Mouse (Mus musculus) kidney, postnatal 14 days (tissue): ENCODE results near the gene Ccdc24.

Source experiments
- DNase-seq: peaks from one replicate; pipeline ENCODE4 v3.0.0; 2022; ENCODE audit warnings: mixed read lengths

The Ccdc24 gene

DNA sequence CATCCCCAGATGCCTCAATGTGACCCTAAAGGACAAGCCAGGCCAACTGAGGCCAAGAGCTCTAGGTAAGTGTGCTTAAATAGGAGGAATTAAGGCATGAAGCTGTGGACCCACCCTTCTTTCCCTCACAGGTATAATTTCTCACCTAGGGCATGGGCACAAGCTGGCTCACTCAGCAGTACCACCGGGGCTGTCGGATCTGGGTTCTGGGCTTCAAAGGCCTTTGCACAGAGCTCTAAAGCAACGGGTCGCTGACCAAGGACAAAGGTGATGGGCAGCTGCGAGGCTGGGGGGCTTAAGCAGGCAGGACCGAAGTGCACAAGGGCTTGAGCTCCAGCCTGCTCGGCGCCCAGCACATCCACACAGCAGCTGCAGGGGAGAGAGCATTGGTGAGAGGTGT is 18.4 kb upstream of the Ccdc24 start:
- no peak for DNase-seq

DNA sequence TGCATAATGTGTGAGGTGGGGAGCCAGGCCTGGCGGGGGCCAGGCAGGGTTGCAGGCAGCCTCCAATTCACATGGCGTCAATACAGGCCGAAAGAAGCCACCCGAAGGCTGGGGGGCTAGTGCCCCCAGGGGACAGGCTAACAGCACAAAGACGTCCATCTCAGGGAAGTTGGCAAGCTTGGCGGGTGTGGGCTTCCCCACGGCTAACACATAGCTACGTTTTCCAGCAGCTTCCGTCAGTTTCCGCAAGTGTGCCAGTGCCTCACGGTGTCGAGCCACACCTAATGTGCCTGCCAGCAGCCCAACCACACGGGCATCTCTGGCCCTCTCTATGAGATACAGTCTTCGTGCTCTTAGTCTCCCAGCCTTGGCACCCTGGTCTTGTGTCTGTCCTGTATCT is 17.7 kb upstream of the Ccdc24 start:
- no peak for DNase-seq

DNA sequence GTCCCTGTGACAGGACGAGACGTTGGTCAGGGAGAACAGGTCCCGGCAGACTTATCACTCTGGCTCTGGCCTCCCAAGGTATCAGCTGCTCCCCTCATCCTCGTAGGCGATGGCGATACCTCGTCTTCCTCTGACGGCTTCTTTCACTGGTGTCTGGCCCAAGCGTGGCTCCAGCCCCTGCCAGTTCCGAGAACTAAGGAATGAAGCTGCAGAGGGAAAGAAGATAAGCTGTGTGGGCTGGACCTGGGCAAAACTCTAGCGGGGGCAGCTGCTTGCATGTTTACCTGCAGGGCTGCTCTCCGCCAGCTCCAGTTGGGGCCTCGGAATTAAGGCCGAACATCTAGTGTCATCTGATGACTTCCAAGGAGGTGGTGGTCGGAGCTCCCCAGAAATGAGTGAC is 17.1 kb upstream of the Ccdc24 start:
- no peak for DNase-seq

DNA sequence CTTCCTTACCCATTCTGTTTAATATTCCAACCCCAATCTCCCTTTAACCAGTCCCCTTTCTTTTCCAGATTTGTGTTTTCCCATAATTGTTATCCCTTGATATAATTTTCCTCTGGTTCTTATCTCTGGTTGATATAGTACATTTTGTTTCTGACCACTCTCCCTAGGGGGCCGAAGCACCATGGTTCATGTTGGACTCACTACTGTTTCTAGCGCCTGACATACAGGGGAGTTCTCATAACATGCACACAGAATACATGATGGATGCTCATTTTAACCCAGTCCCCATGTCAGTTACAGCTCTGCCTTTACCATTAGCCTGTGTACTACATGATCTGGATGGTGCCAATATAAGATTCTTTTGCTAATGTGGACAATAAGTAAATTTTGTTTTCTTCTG is 15.6 kb upstream of the Ccdc24 start:
- DNase-seq: no peak

DNA sequence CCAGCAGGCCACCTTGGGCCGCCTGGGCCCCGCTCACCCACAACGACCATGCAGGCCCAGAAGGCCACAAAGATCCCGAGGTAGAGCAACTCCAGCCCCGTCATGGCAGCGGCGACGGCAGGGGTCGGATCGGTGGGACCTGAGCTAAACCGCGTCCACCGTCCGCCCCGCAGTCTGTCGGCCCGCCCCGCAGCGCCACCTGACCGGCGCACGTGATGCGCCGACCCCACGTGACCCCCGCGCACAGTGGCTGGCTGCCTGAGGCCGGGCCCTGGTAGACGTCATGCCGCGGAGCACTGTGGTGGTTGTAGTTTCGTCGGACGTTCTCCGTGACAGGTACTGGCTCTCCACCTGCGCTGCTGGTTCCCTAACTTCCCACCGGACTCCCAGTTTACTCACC is 14.8 kb upstream of the Ccdc24 start, which contains the start of gene Atp6v0b:
Gene Atp6v0b (minus strand): TSS at position 201 of the 400 bp plus-strand sequence.
- DNase-seq: peak; percentile 97

DNA sequence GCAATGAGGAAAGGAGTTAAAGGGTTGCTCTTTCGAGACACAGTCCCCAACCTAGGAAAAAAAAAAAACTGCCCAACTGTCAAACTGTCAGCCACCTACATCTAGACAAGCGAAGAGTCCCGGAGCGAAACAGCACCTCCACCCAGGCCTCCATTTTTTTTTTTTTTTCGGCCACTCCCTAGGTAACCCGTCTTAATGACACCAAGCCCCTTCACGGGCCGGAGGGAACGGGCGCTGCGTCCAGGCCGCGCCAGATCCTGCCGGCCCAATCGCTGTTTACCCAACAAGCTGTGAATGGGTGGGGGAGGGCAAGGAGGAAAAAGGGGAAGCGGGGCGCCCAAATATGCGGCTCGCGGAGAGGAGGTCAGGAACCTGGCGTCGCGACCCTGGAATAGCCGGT is 14.3 kb upstream of the Ccdc24 start:
- no peak for DNase-seq

DNA sequence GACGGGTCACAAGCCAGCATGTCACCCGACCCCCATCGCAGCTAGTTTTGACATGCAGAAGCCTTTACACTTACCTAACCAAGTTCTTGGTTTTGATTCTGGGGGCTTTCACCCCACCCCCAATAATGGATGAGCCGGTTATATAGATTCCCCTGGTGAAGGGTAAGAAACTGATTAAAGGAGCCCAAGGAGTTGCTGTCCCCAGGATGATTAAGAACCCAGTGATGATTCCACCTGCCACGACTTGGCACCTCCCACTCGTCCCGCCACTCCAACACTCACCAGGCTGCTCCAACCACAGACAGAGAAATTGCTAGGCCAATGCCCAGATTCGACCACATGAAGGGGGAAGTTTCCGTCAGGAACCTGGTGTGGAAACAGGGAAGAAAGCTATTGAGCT is 13.6 kb upstream of the Ccdc24 start:
- DNase-seq: no peak

DNA sequence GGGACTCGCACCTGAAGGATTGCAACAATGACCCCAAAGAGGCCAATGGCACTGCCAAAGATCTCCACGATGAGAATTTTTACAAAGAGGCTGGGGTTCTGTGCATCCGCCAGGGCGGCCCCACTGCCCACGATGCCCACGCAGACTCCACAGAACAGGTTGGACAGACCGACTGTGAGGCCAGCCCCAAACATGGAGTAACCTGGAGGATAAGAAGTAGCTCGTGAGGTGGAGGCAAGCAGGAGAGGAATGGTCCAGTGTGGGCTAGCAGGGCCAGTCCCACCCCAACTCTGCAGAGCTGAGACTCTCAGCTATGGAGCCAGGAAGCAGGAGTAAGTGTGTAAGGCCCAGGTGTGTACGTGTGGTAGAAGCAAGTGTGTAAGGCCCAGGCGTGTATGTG is 12.7 kb upstream of the Ccdc24 start:
- no peak for DNase-seq

DNA sequence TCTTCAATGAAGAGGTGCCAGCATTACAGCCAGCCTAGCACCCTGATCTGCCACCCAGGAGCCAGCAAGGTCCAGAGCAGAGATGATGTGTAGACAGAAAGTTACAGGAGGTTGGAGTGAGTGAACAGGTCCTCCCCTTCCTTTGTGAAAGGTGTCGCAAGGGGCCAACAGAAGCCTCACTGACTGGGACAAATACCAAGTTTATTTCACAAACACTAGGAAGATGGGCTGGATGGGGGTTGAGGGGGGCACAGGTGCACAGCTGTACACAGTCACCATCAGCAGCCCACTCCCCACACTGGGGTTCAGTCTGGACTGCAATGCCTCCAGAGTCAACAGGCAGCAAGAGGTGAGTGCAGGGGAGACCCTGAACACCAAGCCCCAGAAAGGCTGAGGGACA is 11.8 kb upstream of the Ccdc24 start:
- no peak for DNase-seq

DNA sequence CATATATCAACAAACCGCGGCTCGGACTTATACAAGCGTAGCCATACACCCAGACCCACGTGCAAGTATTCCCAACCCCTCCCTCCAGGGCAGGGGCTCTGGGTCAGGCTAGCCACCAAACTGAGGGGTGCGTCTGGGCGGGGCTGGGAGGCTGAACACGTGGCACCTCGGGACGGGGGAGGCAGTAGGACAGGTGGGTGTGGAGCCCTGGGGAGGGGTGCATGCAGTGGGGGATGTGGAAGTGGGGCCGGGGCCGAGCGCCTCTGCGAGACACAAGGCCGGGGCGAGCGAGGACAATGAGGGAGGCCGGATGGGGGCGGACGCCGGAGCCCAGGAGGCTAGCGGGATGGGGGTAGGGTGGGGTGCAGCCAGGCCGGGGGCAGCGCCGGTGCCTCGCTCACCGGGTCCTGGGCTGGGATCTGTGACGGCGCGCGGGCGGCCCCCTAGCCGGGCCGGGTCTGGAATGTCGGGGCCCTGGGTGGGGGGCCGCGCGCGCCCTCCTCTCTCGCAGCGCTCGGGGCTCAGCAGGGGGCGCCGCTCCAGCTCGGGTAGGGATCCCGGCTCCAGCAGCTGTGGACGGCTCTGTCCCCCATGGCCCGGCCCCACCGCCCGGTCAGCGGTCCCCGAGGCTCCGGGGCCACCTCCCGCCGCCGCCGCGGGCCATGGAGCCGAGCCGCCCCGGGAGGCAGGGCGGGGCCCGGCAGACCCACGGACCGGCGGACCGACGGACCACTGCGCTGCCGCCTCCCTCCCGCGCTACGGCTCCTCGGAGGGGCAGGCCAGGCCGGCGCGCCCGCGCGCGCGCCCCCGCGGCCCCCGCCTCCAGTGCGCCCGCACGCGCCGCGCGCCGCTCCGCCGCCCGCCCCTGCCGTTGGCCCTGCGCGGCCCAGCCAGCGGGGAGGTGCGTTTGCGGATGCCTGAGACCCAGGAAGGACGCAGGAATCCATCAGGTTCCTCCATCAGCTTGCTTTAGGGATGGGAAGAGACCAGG is 10.6 kb upstream of the Ccdc24 start, which contains the start of gene B4galt2:
Gene B4galt2 (minus strand): TSS at position 787 of the 991 bp plus-strand sequence.
- peak; percentile 68 for DNase-seq

DNA sequence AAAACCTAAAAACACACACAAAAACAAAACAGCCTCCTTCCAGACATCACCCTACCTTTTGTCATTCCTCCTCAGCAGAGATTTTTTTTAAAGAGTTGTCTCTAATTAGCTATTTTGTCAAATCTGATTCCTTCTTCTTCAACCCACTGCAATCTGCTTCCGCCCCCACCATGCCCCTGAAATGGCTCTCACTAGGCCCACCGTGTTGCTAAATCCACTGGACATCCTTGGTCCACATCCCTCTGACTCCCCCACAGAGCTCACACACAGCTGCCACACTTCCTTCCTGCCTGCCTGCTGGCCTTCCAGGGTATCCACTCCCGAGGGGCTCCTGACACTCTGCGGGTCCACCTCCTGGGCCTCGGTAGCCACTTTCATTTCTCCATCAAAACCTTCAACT is 6.3 kb upstream of the Ccdc24 start:
- no peak for DNase-seq

DNA sequence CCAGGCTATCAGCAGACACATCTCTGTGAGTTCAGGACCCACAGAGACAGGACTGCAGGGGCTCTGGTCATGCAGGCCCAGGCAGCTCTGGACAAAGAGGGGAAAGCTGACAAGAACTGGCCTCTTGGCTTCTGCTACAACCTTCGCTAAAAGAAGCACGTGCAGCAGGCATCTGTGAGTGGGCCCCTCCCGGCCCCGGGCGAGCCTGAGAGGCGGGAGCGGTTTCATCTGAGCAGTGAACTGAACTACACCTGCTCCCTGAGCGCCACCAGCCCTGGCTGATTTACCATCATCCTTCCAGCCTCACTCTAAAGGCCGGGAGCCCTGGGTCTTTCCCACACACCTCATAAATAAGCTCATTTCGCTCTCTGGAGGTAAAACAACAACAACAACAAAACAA is 5.9 kb upstream of the Ccdc24 start:
- no peak for DNase-seq

DNA sequence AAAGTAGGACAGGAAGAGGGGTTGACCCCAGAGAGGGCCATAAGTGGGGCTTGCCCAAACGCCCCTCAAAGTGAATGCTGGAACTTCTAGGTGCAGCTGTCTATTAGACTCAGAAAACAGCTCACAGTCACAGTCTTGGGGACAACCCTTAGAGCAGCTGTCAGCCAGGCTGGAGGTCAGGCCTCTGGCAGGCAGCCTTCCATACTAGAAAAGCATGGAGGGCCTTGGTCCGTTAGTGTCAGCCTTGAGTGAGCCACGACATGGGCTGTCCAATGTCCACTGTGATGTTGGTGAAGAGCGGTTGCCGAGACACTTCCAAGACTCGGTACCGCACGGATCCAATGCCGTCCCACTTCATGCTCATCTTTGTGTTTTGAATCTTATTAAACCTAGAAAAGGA is 1.3 kb upstream of the Ccdc24 start:
- DNase-seq: no peak

DNA sequence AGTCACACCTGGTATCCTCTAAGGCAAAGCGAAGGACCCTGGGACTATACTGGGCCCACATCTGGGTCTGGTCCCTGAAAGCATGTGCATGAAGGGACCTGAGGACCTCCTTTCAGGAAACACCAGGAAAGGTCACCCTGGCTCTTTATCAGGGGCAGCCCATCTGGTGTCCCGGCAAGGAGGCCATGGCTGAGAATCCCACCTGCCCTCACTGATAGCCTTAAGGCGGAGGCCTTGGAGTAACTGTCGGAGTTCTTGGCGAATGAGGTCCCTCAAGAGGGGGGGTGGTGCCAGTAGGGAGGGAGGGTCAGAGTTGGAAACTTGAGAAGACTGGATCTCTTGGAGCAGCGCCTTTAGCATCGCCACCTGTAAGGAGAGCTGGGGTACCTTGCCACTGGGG is 570 bp downstream of the Ccdc24 start:
- DNase-seq: no peak

DNA sequence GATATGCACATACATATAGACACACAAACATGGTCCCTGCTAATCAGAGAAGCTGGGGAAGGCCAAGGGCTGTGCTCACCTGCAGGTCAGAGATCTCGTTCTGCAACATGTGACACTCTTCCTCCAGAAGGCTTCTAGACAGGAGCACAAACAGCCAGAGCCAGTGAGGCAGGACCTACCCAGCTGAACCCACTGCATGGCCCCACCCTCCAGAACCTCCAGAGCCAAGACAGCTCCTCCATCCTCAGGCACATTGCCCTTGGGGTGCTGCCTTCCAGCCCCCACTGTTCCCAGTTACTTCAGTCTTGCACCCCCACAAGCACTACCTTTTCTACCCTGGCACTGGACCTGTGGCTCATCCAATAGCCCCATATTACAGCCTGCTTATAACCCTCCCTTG is 1.9 kb downstream of the Ccdc24 start:
- DNase-seq: no peak

DNA sequence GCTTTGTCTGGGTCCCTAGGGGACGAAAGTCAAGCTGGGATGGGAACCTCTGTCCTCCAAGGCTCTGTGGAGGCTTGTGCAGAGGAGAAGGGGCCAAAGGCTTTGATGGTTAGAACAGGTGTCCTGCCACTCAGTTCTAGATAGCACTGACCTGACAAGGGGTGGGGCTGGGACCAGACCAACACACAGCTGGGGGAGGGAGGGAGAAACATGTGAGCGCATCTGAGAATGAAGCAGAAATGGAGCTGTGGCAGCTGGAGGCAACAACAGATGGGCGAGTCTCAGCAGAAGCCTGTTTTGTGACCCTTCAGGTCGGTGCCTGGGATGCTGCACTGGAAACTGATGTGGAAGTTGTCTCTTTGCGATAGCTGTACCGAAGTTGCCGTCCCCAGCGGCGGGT is 3.0 kb downstream of the Ccdc24 start:
- DNase-seq: no peak

DNA sequence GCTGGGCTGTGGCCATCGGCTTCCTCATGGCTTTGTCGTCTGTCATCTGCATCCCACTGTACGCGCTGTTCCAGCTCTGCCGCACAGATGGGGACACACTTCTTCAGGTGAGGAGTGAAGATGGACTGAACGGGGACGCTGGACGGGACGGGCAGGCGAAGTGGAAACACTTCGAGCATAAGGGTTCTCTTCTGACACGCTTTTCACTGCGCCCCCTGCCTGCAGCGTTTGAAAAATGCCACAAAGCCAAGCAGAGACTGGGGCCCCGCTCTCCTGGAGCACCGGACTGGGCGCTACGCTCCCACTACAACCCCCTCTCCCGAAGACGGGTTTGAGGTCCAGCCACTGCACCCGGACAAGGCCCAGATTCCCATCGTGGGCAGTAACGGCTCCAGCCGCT is 4.5 kb downstream of the Ccdc24 start:
- peak; percentile 72 for DNase-seq

DNA sequence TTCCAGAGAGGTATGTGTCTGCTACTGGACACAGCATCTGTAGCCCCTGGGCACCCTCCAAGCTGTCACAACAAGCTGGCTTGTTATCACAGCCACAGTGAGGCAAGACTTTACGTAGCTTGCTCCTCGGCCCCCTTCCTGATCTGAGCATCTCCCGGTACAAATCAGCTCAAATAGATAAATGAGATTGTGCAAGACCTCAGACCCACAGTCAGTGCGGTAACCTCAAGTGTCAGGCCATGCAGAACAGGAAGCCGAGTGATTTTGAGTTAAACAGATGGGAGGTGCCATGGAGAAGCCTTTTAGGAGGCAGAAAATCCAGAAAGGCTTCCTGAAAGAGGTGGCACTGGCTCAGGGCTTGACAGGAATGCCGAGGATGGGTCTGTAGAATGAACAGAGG is 5.4 kb downstream of the Ccdc24 start:
- DNase-seq: no peak

DNA sequence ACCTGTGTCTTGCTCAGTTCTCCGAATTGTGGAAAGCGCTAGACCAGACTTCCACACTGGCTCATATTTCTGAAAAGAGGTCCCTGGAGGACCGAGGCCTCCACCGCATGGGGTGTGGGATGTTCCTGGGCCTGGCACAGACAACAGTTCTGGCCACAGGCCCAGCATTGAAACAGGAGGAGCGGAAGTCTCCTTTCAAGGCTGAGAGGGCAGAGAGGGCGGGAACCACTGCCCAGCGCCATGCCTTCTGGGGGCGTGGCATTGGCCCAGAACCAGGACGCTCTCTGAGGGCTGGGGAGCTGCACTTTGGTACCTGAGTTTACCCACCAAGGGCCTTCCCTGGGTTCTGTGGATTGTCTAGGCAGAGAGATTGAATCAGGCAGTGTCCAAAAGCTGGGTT is 6.3 kb downstream of the Ccdc24 start:
- DNase-seq: peak; percentile 92

DNA sequence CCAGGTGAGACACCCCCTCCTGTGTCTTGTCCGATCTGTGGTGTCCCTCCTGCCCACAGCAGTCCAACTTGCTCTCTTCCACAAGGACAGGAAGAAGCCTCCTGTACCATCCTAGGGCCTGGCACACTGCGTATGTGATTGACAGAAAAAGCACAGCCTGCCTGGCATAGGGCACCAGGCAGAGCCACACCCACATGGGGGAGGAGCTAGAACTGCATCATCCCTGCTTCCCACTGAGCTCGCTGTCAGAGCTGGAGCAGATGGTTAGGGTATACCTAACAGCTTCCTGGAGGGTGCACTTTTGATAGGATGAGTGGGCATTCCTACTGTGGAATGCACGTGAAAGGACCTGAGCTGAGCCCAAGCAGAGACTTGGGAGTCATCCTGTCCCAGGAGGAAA is 9.5 kb downstream of the Ccdc24 start:
- DNase-seq: peak; percentile 34

DNA sequence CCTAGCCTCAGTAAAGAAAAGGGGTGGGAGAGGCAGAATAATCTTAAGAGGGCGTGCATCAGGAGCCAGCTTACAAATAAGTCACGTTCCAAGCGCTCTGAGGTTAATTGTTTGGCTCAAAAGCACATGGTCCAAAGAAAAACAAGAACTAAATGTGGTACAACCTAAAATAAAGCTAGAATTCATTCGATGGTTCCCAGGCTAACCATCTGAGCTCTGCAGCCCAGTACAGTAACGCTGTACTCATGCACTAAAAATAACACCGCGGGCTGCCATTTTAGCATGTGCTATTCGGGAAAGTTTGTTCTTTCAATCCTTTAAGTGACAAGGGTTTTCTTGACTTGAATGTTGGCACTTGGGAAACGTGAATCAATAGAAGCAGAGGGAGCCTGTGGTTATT is 11.8 kb downstream of the Ccdc24 start:
- no peak for DNase-seq

DNA sequence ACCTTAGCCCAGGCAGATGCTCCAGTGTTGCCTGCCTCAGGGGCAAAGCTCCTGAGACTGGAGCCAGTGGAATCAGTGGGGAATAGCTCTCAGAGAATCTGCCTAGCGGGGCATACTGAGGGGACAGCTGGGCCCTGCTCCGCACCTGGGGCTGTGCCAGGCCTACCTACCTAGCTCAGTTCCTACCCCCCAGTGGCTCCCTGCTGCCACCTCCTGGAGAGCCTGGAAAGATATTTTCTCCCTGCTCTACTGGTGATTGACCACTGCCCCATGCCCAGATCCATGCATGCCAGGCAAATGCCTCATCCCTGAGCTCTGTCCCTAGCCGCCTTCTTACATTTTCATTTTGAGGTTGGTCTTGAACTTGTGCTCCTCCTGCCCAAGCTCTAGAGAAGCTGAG is 13.6 kb downstream of the Ccdc24 start:
- peak; percentile 71 for DNase-seq

DNA sequence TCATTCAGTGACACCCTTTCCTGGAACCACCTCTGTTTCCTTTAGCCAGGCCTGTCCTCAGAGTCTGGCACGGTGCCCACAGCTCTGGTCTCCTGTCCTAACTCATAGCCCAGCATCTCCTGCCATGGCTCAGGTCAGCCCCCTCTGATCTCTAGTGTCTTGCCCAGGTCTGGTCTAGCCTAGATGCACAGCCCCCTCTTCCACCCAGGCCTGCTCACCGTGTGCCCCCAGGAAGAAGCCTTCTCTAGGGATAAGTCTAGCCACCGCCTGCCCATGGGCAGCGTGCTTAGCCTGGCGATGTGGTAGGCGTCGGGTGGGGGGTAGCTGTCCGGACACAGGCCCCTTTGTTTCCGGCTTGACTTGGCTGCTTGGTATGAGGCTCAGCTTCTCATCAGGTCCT is 17.2 kb downstream of the Ccdc24 start:
- no peak for DNase-seq

DNA sequence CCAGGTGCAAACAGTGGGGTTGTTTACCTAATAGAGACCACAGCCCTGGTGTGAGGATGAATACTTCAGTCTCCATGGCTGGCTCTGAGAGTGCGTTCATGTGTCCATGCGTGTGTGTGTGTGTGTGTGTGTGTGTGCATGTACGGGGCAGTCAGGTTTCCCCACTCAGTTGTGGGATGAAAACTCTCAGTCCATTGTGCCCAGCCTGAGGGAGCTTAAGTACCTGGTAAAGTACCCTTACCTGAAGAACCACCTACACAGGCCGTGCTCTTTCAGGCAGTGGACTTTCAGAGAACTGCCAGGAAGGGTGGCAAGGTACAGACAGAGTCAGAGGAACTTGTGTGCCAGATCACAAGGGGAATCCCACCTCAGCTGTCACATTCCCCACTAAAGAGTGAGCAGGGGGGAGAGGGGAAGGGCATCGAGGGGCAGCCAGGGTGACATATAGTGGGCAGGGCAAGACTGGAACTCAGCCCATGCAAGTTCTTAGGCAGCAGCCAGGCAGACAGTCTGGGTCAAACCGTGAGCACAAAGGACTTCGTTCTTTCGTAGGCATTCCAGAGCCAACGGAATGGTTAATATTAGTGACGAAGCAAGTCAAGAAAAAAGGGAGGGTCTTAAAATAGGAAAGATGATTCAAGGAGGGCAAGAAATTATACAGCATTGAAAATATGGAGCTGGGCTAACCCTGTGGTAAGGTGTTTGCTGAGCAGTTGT is 20.0 kb downstream of the Ccdc24 start:
- DNase-seq: no peak
